ENCODE assay signal across 8 mouse cellular contexts in genomic region chr8:87569706-87570563, GRCm38 (mm10). TPM values are rescaled to one million over a fixed set of nuclear protein-coding genes. Genes with fewer than 3 reads are reported as not detected.
DNase-seq lines count a peak whose midpoint lies in the region; ATAC-seq and TF ChIP-seq lines count a peak whose summit lies in the region.

No protein-coding gene starts in this region.

- no peak overlapping the region for H3K27ac ChIP-seq in liver, embryonic 12.5 days
- no peak overlapping the region for H3K27ac ChIP-seq in liver, postnatal 0 days (ENCODE audit: low read depth)
- peak overlapping the region; percentile 46; the same call in 1 of the 2 replicates for H3K27ac ChIP-seq in heart, embryonic 13.5 days (replicated peaks)
- peak overlapping the region; percentile 43; the same call in 1 of the 2 replicates for H3K27ac ChIP-seq in kidney, embryonic 16.5 days (ENCODE audit: low read length)
- no peak overlapping the region for H3K27ac ChIP-seq in midbrain, embryonic 14.5 days (replicated peaks; ENCODE audit: low read depth, low read length)

- TF ChIP-seq CTCF in liver, postnatal 0 days (IDR thresholded peaks at IDR 0.05; ENCODE audit: low read depth), result no peak

- no peaks in the 10 kb centered on the region for H3K4me1 ChIP-seq in liver, embryonic 12.5 days
- H3K4me1 ChIP-seq in liver, postnatal 0 days (ENCODE audit: insufficient read depth), result no peaks in the 10 kb centered on the region
- peaks cover 11% of the 10 kb centered on the region for H3K4me1 ChIP-seq in heart, embryonic 13.5 days
- peaks cover 9% of the 10 kb centered on the region for H3K4me1 ChIP-seq in kidney, embryonic 16.5 days (ENCODE audit: insufficient read depth, low read length)
- 0 out of 2 replicates have a peak, but pooled peaks cover 9% of the 10 kb centered on the region for H3K4me1 ChIP-seq in midbrain, embryonic 14.5 days (ENCODE audit: control insufficient read depth, insufficient read depth, low read length)

- DNase-seq in liver, postnatal 0 days, result no peak
- peak; percentile 26 for DNase-seq in midbrain, embryonic 14.5 days
- DNase-seq in cerebellum, adult 11 months, result no peak
- no peak for DNase-seq in cerebellum, postnatal 14 days
- DNase-seq in adipocyte (ENCODE audit: low spot score), result no peak

- WGBS in liver, embryonic 12.5 days (ENCODE audit: insufficient replicate concordance), result 29% methylated on average over 13 of the region's 13 CpGs
- WGBS in liver, postnatal 0 days (ENCODE audit: insufficient replicate concordance), result 31% methylated on average over 13 of the region's 13 CpGs
- 32% methylated on average over 13 of the region's 13 CpGs for WGBS in heart, embryonic 13.5 days
- 31% methylated on average over 13 of the region's 13 CpGs for WGBS in kidney, embryonic 16.5 days
- WGBS in midbrain, embryonic 14.5 days, result 29% methylated on average over 13 of the region's 13 CpGs

- H3K9me3 ChIP-seq in liver, embryonic 12.5 days (replicated peaks), result no peaks in the 10 kb centered on the region
- H3K9me3 ChIP-seq in liver, postnatal 0 days (ENCODE audit: low read length), result no peaks in the 10 kb centered on the region
- no peaks in the 10 kb centered on the region for H3K9me3 ChIP-seq in heart, embryonic 13.5 days
- no peaks in the 10 kb centered on the region for H3K9me3 ChIP-seq in kidney, embryonic 16.5 days (ENCODE audit: low read length)
- no peaks in the 10 kb centered on the region for H3K9me3 ChIP-seq in midbrain, embryonic 14.5 days (ENCODE audit: control insufficient read depth, low read length)

- no peak overlapping the region for H3K4me3 ChIP-seq in liver, embryonic 12.5 days
- H3K4me3 ChIP-seq in liver, postnatal 0 days (ENCODE audit: low read depth, low read length), result no peak overlapping the region
- peak overlapping the region; percentile 46 for H3K4me3 ChIP-seq in heart, embryonic 13.5 days
- peak overlapping the region; percentile 36 for H3K4me3 ChIP-seq in kidney, embryonic 16.5 days (ENCODE audit: low read length)
- 0 out of 2 replicates have a peak overlapping the region, but pooled peaks have one; percentile 5 for H3K4me3 ChIP-seq in midbrain, embryonic 14.5 days (replicated peaks; ENCODE audit: low read depth, low read length)

- ATAC-seq in liver, embryonic 12.5 days, result no peak
- no peak for ATAC-seq in liver, postnatal 0 days
- ATAC-seq in heart, embryonic 13.5 days (ENCODE audit: extremely low read depth, insufficient number of reproducible peaks, low FRiP score, low TSS enrichment), result no peak; the same call in 1 of the 2 replicates
- peak; percentile 31; the same call in 1 of the 2 replicates for ATAC-seq in kidney, embryonic 16.5 days (ENCODE audit: low FRiP score, low TSS enrichment)
- no peak for ATAC-seq in midbrain, embryonic 14.5 days (ENCODE audit: low FRiP score, low TSS enrichment)

- peak overlapping the region; percentile 14 for H3K4me2 ChIP-seq in liver, embryonic 12.5 days
- H3K4me2 ChIP-seq in liver, postnatal 0 days (ENCODE audit: low read depth, low read length), result no peak overlapping the region
- peak overlapping the region; percentile 69 for H3K4me2 ChIP-seq in heart, embryonic 13.5 days
- peak overlapping the region; percentile 59 for H3K4me2 ChIP-seq in kidney, embryonic 16.5 days (replicated peaks; ENCODE audit: low read depth, low read length)
- peak overlapping the region; percentile 40 for H3K4me2 ChIP-seq in midbrain, embryonic 14.5 days (ENCODE audit: low read length)

- H3K27me3 ChIP-seq in liver, embryonic 12.5 days (replicated peaks), result 0 out of 2 replicates have a peak, but pooled peaks cover 3% of the 10 kb centered on the region
- no peaks in the 10 kb centered on the region for H3K27me3 ChIP-seq in liver, postnatal 0 days (ENCODE audit: insufficient read depth, low read length)
- H3K27me3 ChIP-seq in heart, embryonic 13.5 days (replicated peaks), result peaks cover 8% of the 10 kb centered on the region; the same call in 1 of the 2 replicates
- no peaks in the 10 kb centered on the region for H3K27me3 ChIP-seq in kidney, embryonic 16.5 days (ENCODE audit: insufficient read depth, low read length)
- H3K27me3 ChIP-seq in midbrain, embryonic 14.5 days (ENCODE audit: control insufficient read depth, insufficient read depth, low read length), result no peaks in the 10 kb centered on the region

- TF ChIP-seq EP300 in liver, postnatal 0 days (IDR thresholded peaks at IDR 0.05; ENCODE audit: low read depth), result no peak

- no peaks in the 10 kb centered on the region for H3K36me3 ChIP-seq in liver, embryonic 12.5 days
- H3K36me3 ChIP-seq in liver, postnatal 0 days (replicated peaks; ENCODE audit: insufficient read depth, low read length), result no peaks in the 10 kb centered on the region
- no peaks in the 10 kb centered on the region for H3K36me3 ChIP-seq in heart, embryonic 13.5 days
- H3K36me3 ChIP-seq in kidney, embryonic 16.5 days (ENCODE audit: insufficient read depth, low read length), result no peaks in the 10 kb centered on the region
- no peaks in the 10 kb centered on the region for H3K36me3 ChIP-seq in midbrain, embryonic 14.5 days (ENCODE audit: control insufficient read depth, insufficient read depth, low read length)

- no peak overlapping the region for H3K9ac ChIP-seq in liver, embryonic 12.5 days
- H3K9ac ChIP-seq in liver, postnatal 0 days (replicated peaks), result no peak overlapping the region
- peak overlapping the region; percentile 61 for H3K9ac ChIP-seq in heart, embryonic 13.5 days
- H3K9ac ChIP-seq in kidney, embryonic 16.5 days (replicated peaks; ENCODE audit: low read length), result peak overlapping the region; percentile 5
- H3K9ac ChIP-seq in midbrain, embryonic 14.5 days (replicated peaks; ENCODE audit: low read length), result 0 out of 2 replicates have a peak overlapping the region, but pooled peaks have one; percentile 16

RNA-seq across cellular contexts. Expression of gene 4933402J07Rik, which starts 6.3 kb away (rescaled TPM):
- polyA plus RNA-seq in liver, embryonic 12.5 days (2016; fragmentation: Nextera tagmentation; extraction: Ambion mirVana), result not detected in 2 replicates
- not detected in 2 replicates for polyA plus RNA-seq in liver, postnatal 0 days (2015; fragmentation: Nextera tagmentation; extraction: Ambion mirVana)
- polyA plus RNA-seq in heart, embryonic 13.5 days (2015; fragmentation: Nextera tagmentation; extraction: Ambion mirVana), result not detected in 2 replicates
- not detected in 2 replicates for polyA plus RNA-seq in kidney, embryonic 16.5 days (2015; fragmentation: Nextera tagmentation; extraction: Ambion mirVana)
- not detected in 2 replicates for polyA plus RNA-seq in midbrain, embryonic 14.5 days (2014; fragmentation: Nextera tagmentation; extraction: Ambion mirVana)

Comparison
In these comparisons a context has a peak if more than half of its experiments do, and no peak if none do; other contexts are left out.
1. H3K27ac ChIP-seq: peak in heart, embryonic 13.5 days (single experiment) and kidney, embryonic 16.5 days (single experiment); none in liver, embryonic 12.5 days (single experiment), liver, postnatal 0 days (single experiment) and midbrain, embryonic 14.5 days (single experiment).
2. H3K4me3 ChIP-seq: peak in heart, embryonic 13.5 days (single experiment), kidney, embryonic 16.5 days (single experiment) and midbrain, embryonic 14.5 days (single experiment); none in liver, embryonic 12.5 days (single experiment) and liver, postnatal 0 days (single experiment).
3. H3K9ac ChIP-seq: peak in heart, embryonic 13.5 days (single experiment), kidney, embryonic 16.5 days (single experiment) and midbrain, embryonic 14.5 days (single experiment); none in liver, embryonic 12.5 days (single experiment) and liver, postnatal 0 days (single experiment).